Mouse (Mus musculus) olfactory bulb, adult 2 months (tissue): ENCODE data around the gene Gm973.

Source experiments
- CTCF ChIP-seq: fragments of 200-500 bp; IDR thresholded peaks from 2 replicates; pipeline ENCODE4 v1.5.1; 2012; ENCODE audit warnings: low read depth, mild to moderate bottlenecking, low read length, moderate library complexity; ENCODE audit not compliant: insufficient read depth
- POLR2A ChIP-seq: fragments of 200-500 bp; IDR thresholded peaks from 2 replicates; pipeline ENCODE4 v1.6.1; 2012; ENCODE audit warnings: mild to moderate bottlenecking, low read depth, low read length, moderate library complexity; ENCODE audit not compliant: insufficient read depth

- no peak for TF ChIP-seq CTCF
- TF ChIP-seq POLR2A, result no peak
Observed at GRCm38 (mm10) chr1:59668871-59669270, 152.8 kb downstream of the Gm973 start.
